Mouse (Mus musculus): ENCODE data around the gene Hist1h4a. TPM values are rescaled to one million over a fixed set of nuclear protein-coding genes. Genes with fewer than 3 reads are reported as not detected.

Hist1h4a gene
- polyA plus RNA-seq, 1 experiment from 2014 or later: 1.1 TPM

Small RNA genes lying within 50 kb of the gene (microRNA-seq; reads per million reads assigned to microRNA genes)
- gene Gm44314: not detected
- gene Gm44484: not detected

Other genes starting within 250 kb of the Hist1h4a start
- gene Hist1h4h, start 230.2 kb downstream of the Hist1h4a start, polyA plus RNA-seq (2015; fragmentation: Nextera tagmentation; extraction: Ambion mirVana): 2.4 and 2.6 TPM in 2 replicates
- gene Hist1h2af, start 227.3 kb downstream of the Hist1h4a start, polyA plus RNA-seq (2015; fragmentation: Nextera tagmentation; extraction: Ambion mirVana): 0.95 TPM in 1 of 2 replicates, not detected in the other
- 1.1 and 1.3 TPM in 2 replicates for gene Hist1h3g, start 225.8 kb downstream of the Hist1h4a start, polyA plus RNA-seq (2015; fragmentation: Nextera tagmentation; extraction: Ambion mirVana)
- 0.61 TPM in 1 of 2 replicates, not detected in the other for gene Hist1h2bh, start 217.8 kb downstream of the Hist1h4a start, polyA plus RNA-seq (2015; fragmentation: Nextera tagmentation; extraction: Ambion mirVana)
- not detected in 2 replicates for gene Hist1h3f, start 217.2 kb downstream of the Hist1h4a start, polyA plus RNA-seq (2015; fragmentation: Nextera tagmentation; extraction: Ambion mirVana)
- not detected in 2 replicates for gene Hist1h4f, start 209.6 kb downstream of the Hist1h4a start, polyA plus RNA-seq (2015; fragmentation: Nextera tagmentation; extraction: Ambion mirVana)
- gene Hist1h1d, start 208.0 kb downstream of the Hist1h4a start, polyA plus RNA-seq (2015; fragmentation: Nextera tagmentation; extraction: Ambion mirVana): 0.11 and 0.22 TPM in 2 replicates
- gene Hist1h3e, start 198.9 kb downstream of the Hist1h4a start, polyA plus RNA-seq (2015; fragmentation: Nextera tagmentation; extraction: Ambion mirVana): 2.0 and 3.2 TPM in 2 replicates
- gene Hist1h2ae, start 190.0 kb downstream of the Hist1h4a start, polyA plus RNA-seq (2015; fragmentation: Nextera tagmentation; extraction: Ambion mirVana): 12.3 and 18.7 TPM in 2 replicates
- 2.2 and 3.5 TPM in 2 replicates for gene Hist1h2bg, start 189.8 kb downstream of the Hist1h4a start, polyA plus RNA-seq (2015; fragmentation: Nextera tagmentation; extraction: Ambion mirVana)
- 0.81 and 1.6 TPM in 2 replicates for gene Hist1h2bf, start 187.0 kb downstream of the Hist1h4a start, polyA plus RNA-seq (2015; fragmentation: Nextera tagmentation; extraction: Ambion mirVana)
- gene Hist1h2ad, start 186.8 kb downstream of the Hist1h4a start, polyA plus RNA-seq (2015; fragmentation: Nextera tagmentation; extraction: Ambion mirVana): 1.2 and 1.3 TPM in 2 replicates
- gene Hist1h3d, start 185.5 kb downstream of the Hist1h4a start, polyA plus RNA-seq (2015; fragmentation: Nextera tagmentation; extraction: Ambion mirVana): 0.63 and 2.0 TPM in 2 replicates
- 37.3 and 43.1 TPM in 2 replicates for gene Hist1h4d, start 179.6 kb downstream of the Hist1h4a start, polyA plus RNA-seq (2015; fragmentation: Nextera tagmentation; extraction: Ambion mirVana)
- gene Hist1h2be, start 140.1 kb downstream of the Hist1h4a start, polyA plus RNA-seq (2015; fragmentation: Nextera tagmentation; extraction: Ambion mirVana): 1.6 and 2.1 TPM in 2 replicates
- 6.1 and 8.1 TPM in 2 replicates for gene Hist1h1e, start 138.7 kb downstream of the Hist1h4a start, polyA plus RNA-seq (2015; fragmentation: Nextera tagmentation; extraction: Ambion mirVana)
- gene Hist1h2ac, start 77.3 kb downstream of the Hist1h4a start, polyA plus RNA-seq (2015; fragmentation: Nextera tagmentation; extraction: Ambion mirVana): 0.40 and 0.66 TPM in 2 replicates
- gene Hist1h2bc, start 77.0 kb downstream of the Hist1h4a start, polyA plus RNA-seq (2015; fragmentation: Nextera tagmentation; extraction: Ambion mirVana): 25.7 and 28.2 TPM in 2 replicates
- not detected in 2 replicates for gene Hist1h1t, start 65.4 kb downstream of the Hist1h4a start, polyA plus RNA-seq (2015; fragmentation: Nextera tagmentation; extraction: Ambion mirVana)
- 2.3 and 2.5 TPM in 2 replicates for gene Hist1h4c, start 62.8 kb downstream of the Hist1h4a start, polyA plus RNA-seq (2015; fragmentation: Nextera tagmentation; extraction: Ambion mirVana)
- gene Hfe, start 50.4 kb downstream of the Hist1h4a start, polyA plus RNA-seq (2015; fragmentation: Nextera tagmentation; extraction: Ambion mirVana): 3.7 and 4.0 TPM in 2 replicates
- gene Hist1h1c, start 22.4 kb downstream of the Hist1h4a start, polyA plus RNA-seq (2015; fragmentation: Nextera tagmentation; extraction: Ambion mirVana): 12.5 and 13.1 TPM in 2 replicates
- gene Hist1h3c, start 15.6 kb downstream of the Hist1h4a start, polyA plus RNA-seq (2015; fragmentation: Nextera tagmentation; extraction: Ambion mirVana): 1.5 and 2.7 TPM in 2 replicates
- not detected in 2 replicates for gene Hist1h2bb, start 14.5 kb downstream of the Hist1h4a start, polyA plus RNA-seq (2015; fragmentation: Nextera tagmentation; extraction: Ambion mirVana)
- 5.1 and 9.7 TPM in 2 replicates for gene Hist1h2ab, start 10.1 kb downstream of the Hist1h4a start, polyA plus RNA-seq (2015; fragmentation: Nextera tagmentation; extraction: Ambion mirVana)
- 0.96 and 2.3 TPM in 2 replicates for gene Hist1h3b, start 9.0 kb downstream of the Hist1h4a start, polyA plus RNA-seq (2015; fragmentation: Nextera tagmentation; extraction: Ambion mirVana)
- 2.3 TPM in 1 of 2 replicates, not detected in the other for gene Hist1h4b, start 4.2 kb downstream of the Hist1h4a start, polyA plus RNA-seq (2015; fragmentation: Nextera tagmentation; extraction: Ambion mirVana)
- 1.1 and 1.5 TPM in 2 replicates for gene Hist1h3a, start 1.2 kb upstream of the Hist1h4a start, polyA plus RNA-seq (2015; fragmentation: Nextera tagmentation; extraction: Ambion mirVana)
- gene Hist1h1a, start 2.4 kb upstream of the Hist1h4a start, polyA plus RNA-seq (2015; fragmentation: Nextera tagmentation; extraction: Ambion mirVana): not detected in 2 replicates
- gene Trim38, start 8.7 kb upstream of the Hist1h4a start, polyA plus RNA-seq (2015; fragmentation: Nextera tagmentation; extraction: Ambion mirVana): not detected in 2 replicates
- gene Slc17a2, start 45.8 kb upstream of the Hist1h4a start, polyA plus RNA-seq (2015; fragmentation: Nextera tagmentation; extraction: Ambion mirVana): not detected in 2 replicates
- not detected in 2 replicates for gene Slc17a3, start 78.2 kb upstream of the Hist1h4a start, polyA plus RNA-seq (2015; fragmentation: Nextera tagmentation; extraction: Ambion mirVana)
- not detected in 2 replicates for gene Slc17a1, start 106.5 kb upstream of the Hist1h4a start, polyA plus RNA-seq (2015; fragmentation: Nextera tagmentation; extraction: Ambion mirVana)
- gene Slc17a4, start 153.8 kb upstream of the Hist1h4a start, polyA plus RNA-seq (2015; fragmentation: Nextera tagmentation; extraction: Ambion mirVana): 0.08 and 0.13 TPM in 2 replicates
- not detected in 2 replicates for gene Hist1h2ba, start 172.9 kb upstream of the Hist1h4a start, polyA plus RNA-seq (2015; fragmentation: Nextera tagmentation; extraction: Ambion mirVana)
- gene Hist1h2aa, start 173.2 kb upstream of the Hist1h4a start, polyA plus RNA-seq (2015; fragmentation: Nextera tagmentation; extraction: Ambion mirVana): not detected in 2 replicates
- gene Scgn, start 230.0 kb upstream of the Hist1h4a start, polyA plus RNA-seq (2015; fragmentation: Nextera tagmentation; extraction: Ambion mirVana): 0.34 and 0.59 TPM in 2 replicates